Mouse (Mus musculus) heart, postnatal 0 days (tissue): ENCODE results near the gene Pax4. TPM values are rescaled to one million over a fixed set of nuclear protein-coding genes. Genes with fewer than 3 reads are reported as not detected.

Experiments used
- ATAC-seq: fragments of 200-750 bp; cut with Nextera tagmentation; 2 replicates; pipeline ENCODE4 v1.8.0; 2017; ENCODE audit warnings: low read depth, moderate number of reproducible peaks, moderate library complexity; ENCODE audit not compliant: insufficient read depth
- DNase-seq: peaks from one replicate; pipeline ENCODE4 v3.0.0-alpha.2; 2016; ENCODE audit warnings: low spot score
- H3K27ac ChIP-seq: fragments of 300-500 bp; sonication (generic); 2 replicates; pipeline ENCODE4 v1.5.1; 2014; ENCODE audit warnings: low read depth, mild to moderate bottlenecking
- H3K27me3 ChIP-seq: fragments of 300-500 bp; sonication (generic); 2 replicates; pipeline ENCODE4 v1.6.1; 2014; ENCODE audit warnings: low read length, mixed read lengths; ENCODE audit not compliant: control insufficient read depth, insufficient read depth
- H3K36me3 ChIP-seq: fragments of 300-500 bp; sonication (generic); replicated peaks from 2 replicates; pipeline ENCODE4 v1.6.1; 2014; ENCODE audit warnings: low read length, mixed read lengths; ENCODE audit not compliant: control insufficient read depth, insufficient read depth
- H3K4me1 ChIP-seq: fragments of 300-500 bp; sonication (generic); 2 replicates; pipeline ENCODE4 v1.6.1; 2014; ENCODE audit warnings: antibody characterized with exemption; ENCODE audit not compliant: control insufficient read depth, insufficient read depth
- H3K4me2 ChIP-seq: fragments of 300-500 bp; sonication (generic); 2 replicates; pipeline ENCODE4 v1.6.1; 2014; ENCODE audit warnings: low read depth, mild to moderate bottlenecking, low read length, moderate library complexity
- H3K4me3 ChIP-seq: fragments of 300-500 bp; sonication (generic); 2 replicates; pipeline ENCODE4 v1.5.1; 2014; ENCODE audit warnings: low read depth, low read length
- H3K9ac ChIP-seq: fragments of 300-500 bp; sonication (generic); replicated peaks from 2 replicates; pipeline ENCODE4 v1.6.1; 2014; ENCODE audit warnings: low read depth, low read length, mixed read lengths
- H3K9me3 ChIP-seq: fragments of 300-500 bp; sonication (generic); replicated peaks from 2 replicates; pipeline ENCODE4 v1.6.1; 2016; ENCODE audit warnings: low read length; ENCODE audit not compliant: control insufficient read depth
- CTCF ChIP-seq: IDR thresholded peaks from 2 replicates; pipeline ENCODE4 v1.5.1; 2016; ENCODE audit warnings: antibody characterized with exemption, control low read depth, low read depth
- EP300 ChIP-seq: IDR thresholded peaks from 2 replicates; pipeline ENCODE4 v1.6.1; 2016; ENCODE audit warnings: antibody characterized with exemption, low read depth
- WGBS: fragments of 180-500 bp; shearing (Covaris S2); extraction: QIAGEN DNeasy Blood & Tissue Kit; methylation state at CpG from one replicate; pipeline ENCODE4 v1.1.7; 2014; 5-methylcytosine and 5-hydroxymethylcytosine counted together
- polyA plus RNA-seq: library from polyadenylated mRNA; unstranded; fragments of >200 nt; fragmentation: Nextera tagmentation; extraction: Ambion mirVana; gene quantifications from 2 replicates; pipeline ENCODE4 v1.2.1, GENCODE M21; 2015
- total RNA-seq: library from RNA; depleted of rRNA; stranded (reverse); fragments of >200 nt; gene quantifications from 2 replicates; pipeline ENCODE4 v1.2.3, GENCODE M21; 2014; ENCODE audit warnings: low replicate concordance

The Pax4 gene
- total and polyA plus RNA-seq, 2 experiments from 2014 or later, result not detected

GRCm38 (mm10) chr6:28474839-28475238 lies 25.7 kb upstream of the Pax4 start, which contains the start of gene Snd1:
Gene Snd1, plus strand, starts transcription at chr6:28475139.
- DNase-seq, result no peak
- H3K9me3 ChIP-seq, result no peaks in the 10 kb centered on the region
- TF ChIP-seq CTCF, result no peak
- no peak for TF ChIP-seq EP300
- H3K4me2 ChIP-seq, result no peak within 1 kb of the TSS
- no peak within 1 kb of the TSS for H3K4me3 ChIP-seq
- H3K27ac ChIP-seq, result no peak within 1 kb of the TSS
- 72% methylated on average over 5 of the region's 5 CpGs for WGBS
- H3K9ac ChIP-seq, result no peak within 1 kb of the TSS
- peaks cover 5% of the 10 kb centered on the region; the same call in 1 of the 2 replicates for H3K4me1 ChIP-seq
- H3K27me3 ChIP-seq, result no peaks in the 10 kb centered on the region
- ATAC-seq, result no peak
- H3K36me3 ChIP-seq, result no peaks in the 10 kb centered on the region

- no peaks in the 10 kb centered on the region for H3K36me3 ChIP-seq
- H3K4me1 ChIP-seq, result peaks cover 3% of the 10 kb centered on the region; the same call in 1 of the 2 replicates
- no peak overlapping the region for H3K9ac ChIP-seq
- DNase-seq, result no peak
- no peak overlapping the region for H3K4me3 ChIP-seq
- no peaks in the 10 kb centered on the region for H3K9me3 ChIP-seq
- WGBS, result 80% methylated on average over 4 of the region's 4 CpGs
- H3K27me3 ChIP-seq, result no peaks in the 10 kb centered on the region
- H3K4me2 ChIP-seq, result no peak overlapping the region
- no peak for ATAC-seq
- no peak overlapping the region for H3K27ac ChIP-seq
- TF ChIP-seq EP300 (no peak), CTCF (no peak)
Measured at GRCm38 (mm10) chr6:28474211-28474610, 25.1 kb upstream of the Pax4 start.

GRCm38 (mm10) chr6:28471284-28472035 lies 22.3 kb upstream of the Pax4 start:
- DNase-seq, result no peak
- no peak for ATAC-seq
- WGBS, result 82% methylated on average over 9 of the region's 9 CpGs

GRCm38 (mm10) chr6:28470621-28471020 lies 21.5 kb upstream of the Pax4 start:
- no peaks in the 10 kb centered on the region for H3K4me1 ChIP-seq
- DNase-seq (no peak), ATAC-seq (no peak)
- TF ChIP-seq EP300 (no peak), CTCF (no peak)
- H3K9me3 ChIP-seq, result no peaks in the 10 kb centered on the region
- H3K27ac ChIP-seq, result no peak overlapping the region
- 74% methylated on average over 5 of the region's 5 CpGs for WGBS
- H3K4me3 ChIP-seq, result no peak overlapping the region
- H3K4me2 ChIP-seq, result no peak overlapping the region
- H3K27me3 ChIP-seq, result no peaks in the 10 kb centered on the region
- no peak overlapping the region for H3K9ac ChIP-seq
- H3K36me3 ChIP-seq, result no peaks in the 10 kb centered on the region

More at GRCm38 (mm10) chr6:28471284-28472035, 22.3 kb upstream of the Pax4 start:
- H3K9ac ChIP-seq, result no peak overlapping the region
- H3K27ac ChIP-seq, result no peak overlapping the region
- no peaks in the 10 kb centered on the region for H3K36me3 ChIP-seq
- no peak overlapping the region for H3K4me3 ChIP-seq
- no peak overlapping the region for H3K4me2 ChIP-seq
- H3K4me1 ChIP-seq, result no peaks in the 10 kb centered on the region
- no peaks in the 10 kb centered on the region for H3K27me3 ChIP-seq
- no peak for TF ChIP-seq CTCF
- no peak for TF ChIP-seq EP300
- no peaks in the 10 kb centered on the region for H3K9me3 ChIP-seq

GRCm38 (mm10) chr6:28470017-28470602 lies 21.0 kb upstream of the Pax4 start:
- DNase-seq (no peak), ATAC-seq (no peak)
- Histone ChIP-seq H3K27me3 (no peaks in the 10 kb centered on the region), H3K9me3 (no peaks in the 10 kb centered on the region), H3K9ac (no peak overlapping the region), H3K36me3 (no peaks in the 10 kb centered on the region), H3K27ac (no peak overlapping the region), H3K4me3 (no peak overlapping the region), H3K4me1 (no peaks in the 10 kb centered on the region), H3K4me2 (no peak overlapping the region)
- TF ChIP-seq EP300 (no peak), CTCF (no peak)
- 42% methylated on average over 4 of the region's 4 CpGs for WGBS
